Mouse (Mus musculus) cerebellum, adult 8-10 months (tissue): ENCODE measurements around the gene Dlgap3.
A peak's percentile ranks its signal among the peaks of the same experiment; 100 is the strongest.

ENCODE experiments used
- DNase-seq: peaks from one replicate; pipeline ENCODE4 v3.0.0; 2022

Gene Dlgap3

DNA sequence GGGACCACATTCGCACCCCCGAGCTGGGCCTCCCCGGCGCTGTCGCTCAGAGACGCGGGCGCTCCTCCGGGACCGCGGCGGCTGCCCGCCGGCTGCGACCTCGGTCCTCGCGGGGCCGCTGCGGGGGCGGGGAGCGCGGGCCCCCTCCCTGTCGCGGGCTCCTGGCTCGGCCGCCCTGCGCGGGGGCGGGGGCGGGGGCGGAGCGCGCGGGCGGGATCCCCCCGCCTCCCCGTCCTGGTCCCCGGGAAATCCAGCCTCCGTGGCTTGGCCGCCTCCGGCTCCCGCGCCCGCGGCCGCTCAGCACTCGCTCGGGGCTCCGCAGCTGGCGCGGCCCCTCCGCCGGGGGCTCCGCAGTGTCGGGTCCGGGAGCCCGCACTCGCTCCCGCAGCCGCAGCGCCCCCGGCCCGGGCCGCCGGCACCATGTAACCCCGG, at the start of gene Dlgap3:
Dlgap3 (plus strand) TSS at position 291 of the 432 bp plus-strand sequence.
- peak; percentile 78 for DNase-seq

DNA sequence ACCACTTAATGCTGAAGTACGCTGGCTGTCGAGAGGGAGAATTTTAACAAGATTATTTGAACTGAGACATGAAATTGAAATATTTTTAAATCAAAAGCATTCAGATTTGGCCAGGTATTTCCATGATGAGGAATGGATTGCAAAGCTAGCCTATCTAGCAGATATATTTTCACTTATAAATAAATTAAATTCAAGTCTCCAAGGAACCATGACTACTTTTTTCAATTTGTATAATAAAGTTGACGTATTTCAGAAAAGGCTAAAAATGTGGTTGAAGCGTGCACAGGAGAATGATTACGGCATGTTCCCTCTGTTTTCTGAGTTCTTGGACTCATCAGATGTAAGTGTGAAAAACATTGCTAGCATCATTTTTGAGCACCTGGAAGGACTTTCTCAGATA, 45.6 kb upstream of the Dlgap3 start, which contains the start of gene Tmem35b:
Tmem35b (plus strand) TSS at position 301 of the 400 bp plus-strand sequence.
- no peak for DNase-seq

DNA sequence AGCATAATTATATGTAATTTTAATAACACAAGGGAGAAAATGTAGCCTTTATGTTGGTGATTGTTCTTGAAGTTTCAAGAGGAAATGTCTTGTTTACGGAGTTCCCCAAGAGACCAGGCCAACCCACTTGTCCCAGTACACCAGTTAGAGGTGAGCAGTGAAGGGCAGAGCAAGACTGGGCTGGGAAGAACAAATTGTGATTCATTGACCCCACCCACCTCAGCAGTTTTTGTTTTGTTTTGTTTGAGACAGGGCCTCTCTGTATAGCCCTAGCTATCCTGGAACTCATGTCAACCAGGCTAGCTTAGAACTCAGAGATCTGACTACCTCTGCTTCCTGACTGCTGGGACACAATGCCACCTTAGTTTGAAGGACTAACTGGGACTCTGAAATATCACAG, 44.7 kb upstream of the Dlgap3 start:
- DNase-seq = no peak

- peak; percentile 70 for DNase-seq
Measured at GRCm38 (mm10) chr4:127125834-127126463, 43.1 kb upstream of the Dlgap3 start.

- no peak for DNase-seq
Measured at GRCm38 (mm10) chr4:127134687-127135086, 34.3 kb upstream of the Dlgap3 start.

- no peak for DNase-seq
Measured at GRCm38 (mm10) chr4:127137591-127137990, 31.4 kb upstream of the Dlgap3 start.

DNA sequence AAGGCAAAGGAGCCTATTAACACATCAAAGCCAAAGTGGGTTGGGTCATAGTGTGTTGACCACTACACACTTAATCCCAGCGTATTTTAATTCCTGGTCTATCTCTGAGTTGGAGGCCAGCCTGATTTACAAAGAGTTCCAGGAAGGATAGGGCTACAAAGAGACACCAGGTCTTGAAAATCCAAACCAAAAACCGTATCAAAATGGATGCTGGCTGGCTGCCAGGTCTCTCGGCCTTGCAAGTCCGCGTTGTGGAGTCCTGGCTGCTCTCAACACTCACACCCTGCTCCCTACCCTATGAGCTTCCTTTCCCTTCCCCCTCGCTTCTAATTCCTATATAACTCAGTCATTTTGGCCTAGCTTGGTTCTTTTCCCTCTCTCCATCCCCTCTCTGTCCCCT, 30.5 kb upstream of the Dlgap3 start:
- no peak for DNase-seq

DNA sequence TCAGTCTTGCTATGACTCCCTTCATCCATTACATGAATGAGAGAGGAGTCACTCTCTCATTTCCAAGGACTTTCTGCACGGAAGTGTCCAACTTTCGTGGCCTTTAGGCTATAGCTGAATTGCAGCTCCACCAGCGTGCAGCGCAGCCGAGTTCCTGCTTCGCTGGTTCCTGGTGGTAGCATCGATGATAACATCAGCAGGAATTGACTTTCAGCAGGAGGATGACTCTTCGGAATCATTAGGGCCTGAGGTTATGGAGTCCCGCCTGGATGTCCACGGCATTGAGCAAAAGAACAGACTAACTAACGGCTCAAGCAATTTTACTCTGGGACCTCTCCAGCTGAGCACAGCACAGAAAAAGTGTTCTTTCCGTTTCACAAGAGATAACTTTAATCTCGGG, 19.0 kb upstream of the Dlgap3 start:
- DNase-seq = no peak

DNA sequence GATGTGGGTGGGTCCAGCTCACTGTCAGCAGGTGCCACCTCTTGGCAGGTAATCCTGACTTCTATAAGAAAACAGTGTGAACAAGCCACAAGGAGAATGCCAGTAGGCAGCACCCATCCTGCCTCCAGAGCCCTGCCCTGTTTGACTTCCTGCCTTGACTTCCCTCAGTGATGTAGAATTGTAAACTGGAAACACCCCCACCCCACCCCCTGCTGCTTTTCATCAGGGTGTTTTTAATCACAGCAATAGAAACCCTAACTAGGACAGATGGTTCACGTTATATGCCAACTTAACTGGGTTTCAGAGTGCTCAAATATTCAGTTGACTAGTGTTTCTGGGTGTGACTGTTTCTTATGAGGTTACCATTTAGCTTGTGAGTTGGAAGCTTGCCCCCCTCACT, 15.7 kb upstream of the Dlgap3 start:
- no peak for DNase-seq

DNA sequence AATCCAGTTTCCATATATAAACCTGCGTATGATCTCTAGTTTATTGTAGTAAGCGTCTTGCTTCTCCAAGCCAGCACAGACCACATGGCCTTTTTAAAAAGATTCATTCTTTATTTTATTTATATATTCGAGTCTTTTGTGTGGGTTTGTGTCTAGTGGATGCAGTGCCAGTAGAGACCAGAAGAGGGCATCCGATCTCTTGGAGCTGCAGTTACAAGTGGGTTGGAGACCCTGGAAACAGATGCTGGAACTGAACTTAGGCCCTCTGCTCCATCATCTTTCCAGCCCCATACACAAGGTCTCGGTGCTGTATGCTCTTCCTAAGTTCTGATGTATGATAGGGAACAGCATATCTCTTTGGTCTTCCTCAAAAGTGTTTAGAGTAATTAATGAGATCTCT, 13.2 kb upstream of the Dlgap3 start:
- no peak for DNase-seq

DNA sequence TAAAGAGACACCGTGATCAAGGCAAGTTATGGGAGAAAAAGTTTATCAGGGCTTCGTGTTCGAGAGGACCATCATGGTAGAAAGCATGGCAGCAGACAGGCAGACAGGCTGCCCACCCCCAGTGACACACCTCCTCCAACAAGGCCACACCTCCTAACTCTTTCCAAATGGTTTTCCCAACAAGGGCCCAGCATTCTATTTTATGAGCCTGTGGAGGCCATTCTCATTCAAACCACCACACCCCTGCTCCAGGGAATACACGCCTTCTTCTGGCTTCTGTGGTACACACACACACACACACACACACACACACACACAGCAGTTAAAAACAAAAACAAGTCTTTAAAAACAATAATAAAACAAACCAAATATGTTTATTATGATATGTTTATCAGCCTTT, 11.3 kb upstream of the Dlgap3 start:
- no peak for DNase-seq

- DNase-seq = no peak
Measured at GRCm38 (mm10) chr4:127163926-127164325, 5.1 kb upstream of the Dlgap3 start.

DNA sequence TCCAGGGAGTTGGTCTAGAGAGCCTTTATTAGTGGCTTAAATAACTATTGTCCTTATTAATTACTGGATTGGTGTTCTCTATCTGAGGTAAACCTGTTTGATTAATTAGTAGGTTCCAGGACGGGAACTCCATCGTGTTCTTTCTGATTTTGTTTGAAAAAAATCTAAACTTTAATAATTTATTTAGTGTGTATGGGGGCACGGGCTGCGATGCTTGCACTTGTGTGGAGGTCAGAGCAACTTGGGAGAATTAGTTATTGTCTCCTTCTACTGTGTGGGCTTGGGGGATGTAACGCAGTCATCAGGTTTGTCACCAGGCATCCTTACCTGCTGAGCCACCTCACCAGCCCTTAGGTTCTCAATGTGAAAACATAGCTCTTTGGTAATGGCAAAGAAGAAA, 1.9 kb upstream of the Dlgap3 start:
- peak; percentile 6 for DNase-seq

GRCm38 (mm10) chr4:127167731-127168130, 1.3 kb upstream of the Dlgap3 start:
- peak; percentile 30 for DNase-seq

DNA sequence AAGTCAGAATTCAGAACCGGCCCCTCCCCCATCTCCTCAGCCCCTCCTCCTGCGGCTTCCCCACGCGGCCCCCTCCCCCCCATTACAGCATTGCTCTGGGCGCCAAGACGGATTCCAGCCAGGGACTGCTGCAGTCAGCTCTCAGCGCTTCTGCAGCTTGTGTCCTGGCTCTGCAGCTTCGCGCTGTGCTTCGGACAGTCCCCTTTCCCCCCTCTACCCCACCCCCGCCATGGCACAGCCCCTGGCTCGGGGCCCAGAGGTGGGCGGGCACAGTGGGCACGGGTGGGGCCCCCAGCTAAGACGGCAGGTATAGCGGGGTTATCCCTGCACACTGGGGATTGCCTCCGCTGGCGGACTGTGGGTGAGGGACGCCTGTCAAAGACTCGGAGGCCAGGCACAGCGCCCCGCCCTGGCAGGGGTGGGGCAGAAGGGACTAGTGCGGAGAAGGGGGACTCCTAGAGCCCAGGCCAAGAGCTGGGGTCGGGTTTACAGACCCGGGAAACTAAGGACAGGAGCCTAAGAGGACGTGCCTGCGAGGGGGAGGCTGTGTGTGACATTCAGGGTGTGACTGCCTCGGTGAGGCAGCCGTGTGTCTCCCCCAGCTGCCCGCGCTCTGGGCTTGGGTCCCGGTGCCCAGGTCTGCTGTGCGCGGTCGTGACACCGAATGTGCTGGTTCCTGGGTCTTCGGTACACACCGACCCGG, 642 bp upstream of the Dlgap3 start:
- DNase-seq = peak; percentile 81

GRCm38 (mm10) chr4:127169346-127170221, 580 bp downstream of the Dlgap3 start:
- peak; percentile 67 for DNase-seq

- peak; percentile 75 for DNase-seq
Measured at GRCm38 (mm10) chr4:127170866-127171265, 1.9 kb downstream of the Dlgap3 start.

- no peak for DNase-seq
Measured at GRCm38 (mm10) chr4:127171341-127171905, 2.4 kb downstream of the Dlgap3 start.

DNA sequence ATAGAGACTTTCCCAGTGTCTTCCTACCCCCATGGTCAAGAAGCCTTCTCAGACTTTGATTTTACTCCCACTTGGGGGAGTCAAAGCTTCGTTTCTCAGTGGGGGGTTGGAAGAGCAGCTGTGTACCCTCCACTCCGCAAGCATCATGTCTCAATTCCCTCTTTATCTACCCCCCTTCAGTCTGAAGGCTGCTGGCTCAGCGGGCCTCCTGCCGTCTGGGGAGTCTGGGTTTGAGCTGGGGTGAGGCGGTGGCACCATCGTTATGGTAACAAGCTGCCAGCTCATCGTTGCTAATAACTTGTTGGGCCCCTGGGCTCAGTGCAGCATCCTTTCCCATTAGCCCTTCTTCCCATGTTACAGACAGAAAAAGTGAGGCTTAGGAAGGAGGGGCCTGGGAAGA, 3.1 kb downstream of the Dlgap3 start:
- no peak for DNase-seq

GRCm38 (mm10) chr4:127172614-127173013, 3.6 kb downstream of the Dlgap3 start:
- DNase-seq = peak; percentile 18

GRCm38 (mm10) chr4:127173461-127173860, 4.5 kb downstream of the Dlgap3 start:
- peak; percentile 20 for DNase-seq

GRCm38 (mm10) chr4:127174075-127174899, 5.3 kb downstream of the Dlgap3 start:
- peak; percentile 16 for DNase-seq
